Mouse (Mus musculus) lung, postnatal 0 days (tissue): ENCODE measurements around the gene P2ry6.

ENCODE experiments used
- CTCF ChIP-seq: IDR thresholded peaks from 2 replicates; pipeline ENCODE4 v1.5.1; 2016; ENCODE audit warnings: antibody characterized with exemption, mild to moderate bottlenecking
- EP300 ChIP-seq: IDR thresholded peaks from 2 replicates; pipeline ENCODE4 v1.6.1; 2016; ENCODE audit warnings: antibody characterized with exemption, mild to moderate bottlenecking, control low read depth

DNA sequence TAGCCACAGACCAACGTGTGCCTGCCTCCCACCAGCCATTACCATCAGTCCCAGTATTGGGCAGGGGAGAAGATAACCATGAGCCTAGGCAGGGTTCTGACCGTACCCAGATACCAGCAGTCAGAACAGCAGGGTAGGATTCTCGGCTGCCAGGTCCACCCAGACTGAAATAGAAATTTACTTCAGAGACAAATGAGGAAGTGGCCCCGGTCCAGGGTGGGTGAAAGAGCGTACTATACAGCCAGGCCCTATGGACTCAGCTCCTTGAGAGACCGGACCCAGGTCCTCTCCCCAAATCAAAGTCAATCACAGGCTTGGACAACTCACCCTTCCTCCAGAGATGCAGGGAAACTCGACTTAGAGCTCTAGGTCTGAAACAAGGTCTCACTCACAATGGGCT, 13.3 kb downstream of the P2ry6 start:
- no peak for TF ChIP-seq CTCF
- TF ChIP-seq EP300, result no peak
